Comparison of ENCODE assay signal across 19 mouse cellular contexts in the genomic region with DNA sequence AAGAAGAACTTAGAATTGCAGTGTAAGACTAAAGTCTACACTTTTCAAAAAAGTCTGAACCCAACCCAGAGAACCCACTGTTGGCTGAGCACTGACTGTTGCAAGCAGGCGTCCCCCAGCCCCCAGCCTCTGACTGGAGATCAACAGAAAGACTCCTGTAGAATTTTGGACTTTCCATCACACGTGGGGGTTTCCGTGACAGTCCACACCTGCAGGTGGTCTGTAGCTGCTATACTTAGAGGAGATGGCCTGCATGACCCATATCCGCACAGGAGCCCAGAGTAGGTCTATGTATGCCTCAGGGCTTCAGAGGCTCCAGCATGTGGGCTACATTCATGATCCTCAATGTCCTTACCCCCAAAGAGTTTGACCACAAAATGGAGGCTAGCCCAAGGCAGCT. TPM values are rescaled to one million over a fixed set of nuclear protein-coding genes. Genes with fewer than 3 reads are reported as not detected.
"Had no signal": no experiment of that assay in that cellular context is flagged by ENCODE, and none has a peak within 500 bp of the region (broad histone marks: within the 10 kb centered on the region; RNA-seq: fewer than 3 reads in every experiment).

No protein-coding gene starts in this region.

- H3K9ac ChIP-seq: neural tube, embryonic 13.5 days; neural tube, embryonic 15.5 days; stomach, embryonic 15.5 days had no signal

- H3K4me2 ChIP-seq: neural tube, embryonic 13.5 days; neural tube, embryonic 15.5 days; stomach, embryonic 15.5 days had no signal

- H3K27ac ChIP-seq: neural tube, embryonic 13.5 days; neural tube, embryonic 15.5 days; stomach, embryonic 15.5 days; stomach, postnatal 0 days had no signal

- H3K4me3 ChIP-seq: neural tube, embryonic 13.5 days; neural tube, embryonic 15.5 days; stomach, embryonic 15.5 days had no signal

- H3K27me3 ChIP-seq: neural tube, embryonic 15.5 days had no signal

- H3K36me3 ChIP-seq: neural tube, embryonic 13.5 days; neural tube, embryonic 15.5 days; stomach, embryonic 15.5 days had no signal

- DNase-seq: retina, postnatal 1 day; right cerebral cortex, adult 18-20 months; right cerebral cortex, postnatal 14 days; right cerebral cortex, postnatal 25 days; right cerebral cortex, postnatal 4 days; spleen, adult 18-20 months; thymus, adult 18-20 months; thymus, adult 2 months; thymus, postnatal 14 days; thymus, postnatal 25 days; thymus, postnatal 36 days; thymus, postnatal 4 days had no signal

- H3K9me3 ChIP-seq: neural tube, embryonic 13.5 days; neural tube, embryonic 15.5 days; stomach, embryonic 15.5 days had no signal

RNA-seq across cellular contexts. Expression of a gene that starts 4.6 kb away (rescaled TPM):
- total RNA-seq: neutrophil, adult 5-6 weeks had no signal
- polyA plus RNA-seq: neural tube, embryonic 13.5 days; neural tube, embryonic 14.5 days; neural tube, embryonic 15.5 days; spleen, adult 2 months had no signal
